Mouse (Mus musculus) hindbrain, embryonic 16.5 days (tissue): ENCODE data around the gene Fancd2. TPM values are rescaled to one million over a fixed set of nuclear protein-coding genes. Genes with fewer than 3 reads are reported as not detected.

ENCODE experiments used
- ATAC-seq: fragments of 200-750 bp; cut with Nextera tagmentation; 2 replicates; pipeline ENCODE4 v1.8.0; 2017; ENCODE audit warnings: moderate TSS enrichment, moderate library complexity
- H3K27ac ChIP-seq: fragments of 300-500 bp; sonication (generic); 2 replicates; pipeline ENCODE4 v1.5.1; 2014; ENCODE audit warnings: low read depth, mild to moderate bottlenecking, control low read depth, low read length, moderate library complexity
- H3K27me3 ChIP-seq: fragments of 300-500 bp; sonication (generic); replicated peaks from 2 replicates; pipeline ENCODE4 v1.6.1; 2014; ENCODE audit warnings: low read length; ENCODE audit not compliant: control insufficient read depth, insufficient read depth
- H3K36me3 ChIP-seq: fragments of 300-500 bp; sonication (generic); 2 replicates; pipeline ENCODE4 v1.6.1; 2014; ENCODE audit warnings: mild to moderate bottlenecking, low read length, moderate library complexity, mixed read lengths; ENCODE audit not compliant: control insufficient read depth, insufficient read depth
- H3K4me1 ChIP-seq: fragments of 300-500 bp; sonication (generic); 2 replicates; pipeline ENCODE4 v1.6.1; 2014; ENCODE audit warnings: low read depth, low read length; ENCODE audit not compliant: control insufficient read depth, insufficient read depth
- H3K4me2 ChIP-seq: fragments of 300-500 bp; sonication (generic); 2 replicates; pipeline ENCODE4 v1.6.1; 2014; ENCODE audit warnings: mild to moderate bottlenecking, low read length, control low read depth, moderate library complexity
- H3K4me3 ChIP-seq: fragments of 300-500 bp; sonication (generic); 2 replicates; pipeline ENCODE4 v1.5.1; 2014; ENCODE audit warnings: mild to moderate bottlenecking, low read length, control low read depth, moderate library complexity
- H3K9ac ChIP-seq: fragments of 300-500 bp; sonication (generic); 2 replicates; pipeline ENCODE4 v1.6.1; 2014; ENCODE audit warnings: low read depth, mild to moderate bottlenecking, control low read depth, low read length, moderate library complexity
- H3K9me3 ChIP-seq: fragments of 300-500 bp; sonication (generic); 2 replicates; pipeline ENCODE4 v1.6.1; 2014; ENCODE audit warnings: mild to moderate bottlenecking, low read length, moderate library complexity; ENCODE audit not compliant: control insufficient read depth
- WGBS: fragments of 180-500 bp; shearing (Covaris S2); extraction: QIAGEN DNeasy Blood & Tissue Kit; methylation state at CpG from one replicate; pipeline ENCODE4 v1.1.7; 2014; 5-methylcytosine and 5-hydroxymethylcytosine counted together
- polyA plus RNA-seq: library from polyadenylated mRNA; unstranded; fragments of >200 nt; fragmentation: Nextera tagmentation; extraction: Ambion mirVana; gene quantifications from 2 replicates; pipeline ENCODE4 v1.2.1, GENCODE M21; 2015

Fancd2 gene
- polyA plus RNA-seq, 1 experiment from 2014 or later: 1.9 TPM

DNA sequence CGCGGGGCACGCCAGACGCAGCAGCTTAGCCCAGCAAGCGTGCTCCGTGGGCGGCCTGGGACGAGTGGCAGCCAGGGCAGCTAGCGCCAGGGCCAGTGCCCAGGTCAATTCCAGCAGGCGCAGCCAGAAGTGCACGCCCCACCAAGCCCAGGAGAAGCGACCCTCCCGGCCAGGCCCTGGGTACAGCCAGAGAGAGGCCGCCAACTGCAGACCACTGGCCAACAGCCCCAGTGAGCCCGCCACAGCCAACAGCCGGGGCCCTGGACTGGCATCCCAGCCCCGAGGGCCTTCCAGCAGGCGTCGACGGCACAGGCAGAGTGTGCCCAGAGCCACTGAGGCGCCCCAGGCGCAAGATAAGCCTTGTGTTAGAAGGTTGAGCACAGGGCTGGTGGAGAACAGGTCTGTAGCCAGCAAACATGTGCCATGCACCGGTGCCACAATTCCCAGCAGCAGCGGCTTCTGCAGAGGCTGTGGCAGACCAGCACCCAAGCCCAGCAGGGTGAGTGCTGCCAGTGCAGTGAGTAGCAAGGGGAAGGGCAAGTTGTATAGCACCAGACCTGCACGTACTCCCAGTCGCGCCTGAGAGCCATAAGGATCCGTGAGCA is 36.3 kb upstream of the Fancd2 start:
- Histone ChIP-seq H3K4me3 (peak overlapping the region; percentile 37; the same call in 1 of the 2 replicates), H3K4me1 (peaks cover 9% of the 10 kb centered on the region), H3K27me3 (no peaks in the 10 kb centered on the region; the same call in none of the 2 replicates), H3K9me3 (no peaks in the 10 kb centered on the region), H3K27ac (no peak overlapping the region), H3K36me3 (peaks cover 15% of the 10 kb centered on the region; the same call in 1 of the 2 replicates), H3K9ac (peak overlapping the region; percentile 49), H3K4me2 (peak overlapping the region; percentile 60)
- WGBS: 48% methylated on average over 28 of the region's 28 CpGs
- 0 out of 2 replicates have a peak, but pooled peaks have one; percentile 18 for ATAC-seq

DNA sequence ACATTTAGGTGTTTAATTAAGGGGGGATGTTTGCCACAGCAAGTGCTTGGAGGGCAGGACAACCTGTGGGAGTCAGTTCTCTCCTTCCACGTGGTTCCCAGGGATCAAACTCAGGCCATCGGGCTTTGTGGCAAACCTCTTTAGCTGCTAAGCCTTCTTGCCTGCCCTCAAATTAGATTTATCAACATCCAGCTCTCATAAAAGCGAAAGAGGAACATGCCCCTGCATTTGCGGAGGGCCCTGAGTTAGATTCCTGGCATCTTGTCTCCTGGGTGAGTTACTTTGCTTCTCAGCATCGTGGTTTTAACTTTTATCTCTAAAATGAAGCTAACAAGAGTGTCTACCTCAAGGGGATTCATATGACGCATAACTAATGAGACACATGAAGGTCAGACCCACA is 32.1 kb upstream of the Fancd2 start:
- Histone ChIP-seq H3K9me3 (0 out of 2 replicates have a peak, but pooled peaks cover 2% of the 10 kb centered on the region), H3K9ac (no peak overlapping the region), H3K4me1 (peaks cover 12% of the 10 kb centered on the region), H3K4me2 (no peak overlapping the region), H3K36me3 (peaks cover 5% of the 10 kb centered on the region; the same call in 1 of the 2 replicates), H3K27ac (no peak overlapping the region), H3K4me3 (no peak overlapping the region), H3K27me3 (no peaks in the 10 kb centered on the region; the same call in none of the 2 replicates)
- WGBS: 89% methylated on average over 6 of the region's 6 CpGs
- ATAC-seq: no peak

DNA sequence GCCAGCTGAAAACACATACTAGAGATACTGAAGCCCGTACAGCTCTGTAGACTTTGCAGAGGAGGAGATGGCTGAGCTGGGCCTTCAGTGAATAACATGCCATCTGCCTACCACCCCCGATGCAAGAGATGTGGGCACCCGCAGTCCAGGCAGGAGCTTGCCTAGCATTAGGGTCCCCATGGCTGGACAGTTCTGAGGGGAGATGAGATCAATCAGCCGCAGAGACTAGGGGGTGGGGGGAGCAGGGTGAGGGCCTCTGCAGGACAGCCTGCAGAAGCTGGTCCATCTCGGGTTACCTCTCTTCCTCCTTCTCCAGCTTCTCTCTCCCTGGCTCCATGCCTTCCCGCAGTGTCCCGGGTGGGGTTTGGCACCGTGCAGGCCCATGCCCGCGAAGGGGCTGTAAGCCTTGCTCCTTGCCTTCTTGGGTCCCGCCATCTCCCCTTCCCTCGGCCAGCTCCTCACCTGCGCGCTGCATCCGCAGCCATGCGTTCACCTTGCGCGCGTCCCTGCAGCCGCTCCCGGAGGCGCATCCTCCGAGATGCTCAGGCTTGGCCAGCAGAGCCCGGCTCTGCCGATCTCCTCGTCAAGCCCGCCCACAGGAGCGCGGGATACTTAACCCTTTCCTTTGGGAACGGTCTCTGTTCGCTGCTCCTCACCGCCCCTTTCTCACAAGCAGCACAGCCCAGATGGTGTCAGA is 29.9 kb upstream of the Fancd2 start, which contains the start of gene Prrt3:
Gene Prrt3, minus strand, starts transcription at position 544 of the 697 bp plus-strand sequence.
- Histone ChIP-seq H3K4me3 (peak within 1 kb of the TSS; percentile 69), H3K36me3 (peaks cover 5% of the 10 kb centered on the region; the same call in 1 of the 2 replicates), H3K9ac (peak within 1 kb of the TSS; percentile 80), H3K27ac (peak within 1 kb of the TSS; percentile 74), H3K4me1 (peaks cover 6% of the 10 kb centered on the region), H3K27me3 (no peaks in the 10 kb centered on the region), H3K9me3 (0 out of 2 replicates have a peak, but pooled peaks cover 2% of the 10 kb centered on the region), H3K4me2 (peak within 1 kb of the TSS; percentile 69)
- 1% methylated on average over 32 of the region's 32 CpGs for WGBS
- peak; percentile 94 for ATAC-seq

DNA sequence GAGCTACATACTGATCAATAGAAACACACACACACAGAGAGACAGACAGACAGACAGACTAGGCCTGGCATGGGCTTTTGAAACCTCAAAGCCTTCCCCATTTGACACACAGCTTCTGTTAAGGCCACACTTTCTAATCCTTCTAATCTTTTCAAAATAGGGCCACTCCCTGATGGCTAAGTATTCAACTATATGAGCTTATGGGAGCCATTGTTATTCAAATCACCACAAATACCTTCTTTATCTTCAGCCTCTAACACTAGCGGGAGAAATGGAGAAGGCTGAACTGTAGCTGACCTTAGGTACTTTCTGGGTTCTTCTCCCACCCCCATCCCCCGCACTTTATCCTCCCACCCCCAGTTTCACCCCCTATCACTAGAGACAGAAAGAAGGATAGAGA is 28.7 kb upstream of the Fancd2 start:
- H3K4me2 ChIP-seq: no peak overlapping the region
- WGBS: 56% methylated on average over 2 of the region's 2 CpGs
- H3K9ac ChIP-seq: no peak overlapping the region
- no peak overlapping the region for H3K27ac ChIP-seq
- H3K27me3 ChIP-seq: no peaks in the 10 kb centered on the region
- H3K9me3 ChIP-seq: 0 out of 2 replicates have a peak, but pooled peaks cover 2% of the 10 kb centered on the region
- no peak overlapping the region for H3K4me3 ChIP-seq
- ATAC-seq: no peak
- no peaks in the 10 kb centered on the region for H3K36me3 ChIP-seq
- H3K4me1 ChIP-seq: peaks cover 6% of the 10 kb centered on the region

DNA sequence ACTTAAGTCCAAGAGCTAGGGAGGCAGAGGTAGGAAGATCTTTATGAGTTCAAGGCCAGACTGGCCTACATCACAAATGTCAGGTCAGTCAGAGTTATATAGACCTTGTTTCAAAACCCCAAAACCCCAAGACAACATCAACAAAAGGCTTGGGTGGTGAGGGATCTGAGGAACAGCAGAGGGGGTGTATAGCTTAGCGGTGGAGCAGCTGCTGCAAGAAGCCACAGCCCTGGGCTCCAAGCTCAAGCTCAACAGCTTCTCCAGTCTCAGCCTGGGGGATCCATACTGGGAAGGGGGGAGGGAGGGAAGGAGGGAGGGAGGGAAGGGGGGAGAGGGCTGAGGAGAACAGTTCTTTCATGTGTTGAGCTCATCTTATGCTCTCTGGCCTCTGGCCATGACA is 25.8 kb upstream of the Fancd2 start:
- H3K9ac ChIP-seq: no peak overlapping the region
- no peak overlapping the region for H3K27ac ChIP-seq
- no peak overlapping the region for H3K4me2 ChIP-seq
- 0 out of 2 replicates have a peak, but pooled peaks cover 2% of the 10 kb centered on the region for H3K9me3 ChIP-seq
- no peaks in the 10 kb centered on the region for H3K27me3 ChIP-seq
- ATAC-seq: no peak
- H3K4me3 ChIP-seq: no peak overlapping the region
- H3K4me1 ChIP-seq: peaks cover 6% of the 10 kb centered on the region
- no peaks in the 10 kb centered on the region for H3K36me3 ChIP-seq
- WGBS: 89% methylated on average over 1 of the region's 1 CpGs

DNA sequence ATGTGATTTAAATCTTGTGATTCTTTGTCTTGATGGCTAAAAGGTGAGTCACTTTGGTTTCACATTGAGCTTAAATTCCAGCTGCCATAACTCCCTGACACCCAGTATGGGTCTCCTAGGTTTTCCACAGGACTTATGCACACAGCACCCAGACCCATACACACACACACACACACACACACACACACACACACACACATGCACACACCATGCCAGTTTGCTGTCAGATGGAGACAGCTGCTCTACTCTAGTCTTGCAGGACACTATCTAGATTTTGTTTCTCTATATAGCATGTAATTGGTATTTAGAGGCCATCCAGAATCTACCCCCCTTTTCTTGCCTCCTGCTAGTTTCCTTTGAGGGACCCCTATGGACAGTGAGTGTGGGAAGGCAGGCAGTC is 24.4 kb upstream of the Fancd2 start:
- ATAC-seq: no peak

DNA sequence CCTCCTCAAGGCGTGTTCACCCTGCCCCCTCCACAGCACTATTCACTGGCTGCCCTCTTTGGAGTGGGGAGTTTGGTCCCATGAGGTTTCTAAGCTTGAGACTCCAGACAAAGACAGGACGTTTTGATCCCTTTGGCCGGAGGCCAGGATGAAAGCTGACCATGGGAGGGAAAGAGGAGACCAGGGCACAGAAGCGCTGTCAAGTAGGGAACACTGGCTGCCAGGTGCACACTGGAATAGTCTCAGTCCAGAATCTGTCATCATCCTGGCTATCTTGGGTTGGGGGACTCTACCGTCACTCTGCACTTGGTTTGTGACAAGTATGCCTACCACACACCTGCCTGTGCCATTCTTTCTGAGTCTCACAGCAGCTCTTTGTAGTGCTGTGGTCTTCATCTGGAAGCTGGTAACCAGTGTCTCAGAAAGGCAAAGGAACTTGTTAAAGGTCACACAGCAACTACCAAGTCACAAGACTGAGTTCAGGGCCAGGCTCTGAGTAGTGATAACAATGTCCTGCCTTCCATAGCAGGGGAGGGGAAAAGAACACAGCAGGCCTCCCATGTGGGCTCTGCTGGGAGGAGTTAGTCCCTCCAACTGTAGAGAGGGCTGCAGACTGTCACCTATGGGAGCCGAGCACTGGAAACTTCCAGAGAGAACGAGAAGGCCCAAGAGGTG is 23.1 kb upstream of the Fancd2 start:
- H3K9ac ChIP-seq: no peak overlapping the region
- no peaks in the 10 kb centered on the region for H3K4me1 ChIP-seq
- peak overlapping the region; percentile 23; the same call in 1 of the 2 replicates for H3K27ac ChIP-seq
- 0 out of 2 replicates have a peak, but pooled peaks cover 2% of the 10 kb centered on the region for H3K9me3 ChIP-seq
- no peaks in the 10 kb centered on the region for H3K36me3 ChIP-seq
- H3K4me2 ChIP-seq: no peak overlapping the region
- 56% methylated on average over 7 of the region's 7 CpGs for WGBS
- H3K4me3 ChIP-seq: no peak overlapping the region
- ATAC-seq: no peak
- H3K27me3 ChIP-seq: no peaks in the 10 kb centered on the region

More for the DNA sequence above, 24.4 kb upstream of the Fancd2 start:
- no peak overlapping the region for H3K27ac ChIP-seq
- H3K27me3 ChIP-seq: no peaks in the 10 kb centered on the region
- no peak overlapping the region for H3K9ac ChIP-seq
- no peak overlapping the region for H3K4me2 ChIP-seq
- H3K9me3 ChIP-seq: 0 out of 2 replicates have a peak, but pooled peaks cover 2% of the 10 kb centered on the region
- peaks cover 3% of the 10 kb centered on the region for H3K4me1 ChIP-seq
- no peaks in the 10 kb centered on the region for H3K36me3 ChIP-seq
- no peak overlapping the region for H3K4me3 ChIP-seq

DNA sequence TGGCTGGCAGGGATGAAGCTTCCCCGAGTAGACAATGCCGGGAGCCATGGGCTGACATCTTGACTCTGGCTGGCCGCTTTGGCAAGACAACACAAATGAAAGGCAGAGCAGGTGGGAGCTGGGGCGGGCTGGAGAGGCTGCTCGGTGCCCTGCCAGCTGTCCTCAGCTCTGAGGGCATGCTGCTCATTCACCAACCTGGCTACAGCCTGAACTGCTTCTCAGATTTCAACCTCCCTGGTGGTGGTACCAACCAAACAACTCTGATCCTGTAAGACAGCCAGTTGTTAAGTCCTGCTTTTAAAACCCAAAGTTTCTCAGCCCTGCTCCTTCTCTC is 22.6 kb upstream of the Fancd2 start:
- no peaks in the 10 kb centered on the region for H3K9me3 ChIP-seq
- 45% methylated on average over 5 of the region's 5 CpGs for WGBS
- no peaks in the 10 kb centered on the region for H3K27me3 ChIP-seq
- no peak for ATAC-seq
- no peak overlapping the region for H3K4me2 ChIP-seq
- no peak overlapping the region for H3K9ac ChIP-seq
- peak overlapping the region; percentile 23; the same call in 1 of the 2 replicates for H3K27ac ChIP-seq
- H3K36me3 ChIP-seq: peaks cover 3% of the 10 kb centered on the region; the same call in 1 of the 2 replicates
- no peaks in the 10 kb centered on the region for H3K4me1 ChIP-seq
- H3K4me3 ChIP-seq: no peak overlapping the region

DNA sequence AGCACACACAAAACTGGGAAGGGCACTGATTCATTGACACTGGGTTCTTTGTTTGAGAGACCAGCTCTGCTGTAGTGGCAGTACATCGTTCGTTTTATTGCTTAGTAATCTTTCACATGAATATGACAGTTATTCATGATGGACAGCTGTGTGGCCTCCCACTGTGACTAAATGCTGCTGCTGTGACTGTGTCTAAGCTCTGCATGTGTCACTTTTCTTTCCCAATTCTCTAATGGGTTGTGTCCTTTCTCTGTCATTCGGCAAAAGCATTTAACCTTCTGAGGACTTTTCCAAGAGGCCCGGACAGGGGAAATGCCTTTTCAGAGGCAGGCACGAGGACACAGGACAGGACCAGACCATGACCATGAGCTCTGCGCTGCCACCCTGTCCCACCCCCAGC is 17.5 kb upstream of the Fancd2 start:
- Histone ChIP-seq H3K36me3 (peaks cover 52% of the 10 kb centered on the region), H3K27ac (no peak overlapping the region), H3K27me3 (no peaks in the 10 kb centered on the region), H3K4me3 (no peak overlapping the region), H3K4me2 (no peak overlapping the region), H3K9ac (no peak overlapping the region), H3K9me3 (no peaks in the 10 kb centered on the region), H3K4me1 (no peaks in the 10 kb centered on the region)
- ATAC-seq: no peak
- WGBS: 89% methylated on average over 6 of the region's 6 CpGs
